Mouse (Mus musculus) CD8-positive naive resting alpha-beta T cell, adult 2 months (primary cell): Measurements from ENCODE around the gene Zfp300.

Source experiments
- DNase-seq, 2 experiments: peaks; one replicate each; pipeline ENCODE4 v3.0.0; 2022; ENCODE audit warnings: low read depth in 2 of 2, low spot score in 2 of 2

The Zfp300 gene

GRCm38 (mm10) chrX:21088983-21089866 is at the start of gene Zfp300:
TSS of gene Zfp300 (minus strand) at chrX:21089527.
- peak; percentile 54 to 56 for DNase-seq

DNA sequence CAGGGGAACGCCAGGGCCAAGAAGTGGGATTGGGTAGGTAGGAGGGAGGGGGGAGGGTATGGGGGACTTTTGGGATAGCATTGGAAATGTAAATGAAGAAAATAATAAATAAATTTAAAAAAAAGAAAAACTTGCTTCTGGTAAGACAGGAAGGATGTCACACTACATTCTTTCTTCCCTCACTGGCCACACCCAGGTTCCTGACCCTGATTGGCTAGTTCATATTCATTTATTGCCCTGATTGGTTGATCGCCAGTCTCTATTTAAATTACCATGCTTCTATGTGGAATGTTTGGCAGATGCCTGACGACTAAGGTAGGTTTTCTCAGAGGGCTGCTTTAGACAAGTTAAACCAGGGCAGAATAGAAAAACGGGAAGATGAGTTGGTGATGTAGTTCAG is 26.2 kb upstream of the Zfp300 start, which contains the start of gene Ssxa1:
Ssxa1 (plus strand) TSS at position 301 of the 400 bp plus-strand sequence.
- DNase-seq = no peak

GRCm38 (mm10) chrX:21089867-21090239 is 526 bp upstream of the Zfp300 start:
- DNase-seq = no peak

GRCm38 (mm10) chrX:21088645-21088982 is 713 bp downstream of the Zfp300 start:
- DNase-seq = no peak

DNA sequence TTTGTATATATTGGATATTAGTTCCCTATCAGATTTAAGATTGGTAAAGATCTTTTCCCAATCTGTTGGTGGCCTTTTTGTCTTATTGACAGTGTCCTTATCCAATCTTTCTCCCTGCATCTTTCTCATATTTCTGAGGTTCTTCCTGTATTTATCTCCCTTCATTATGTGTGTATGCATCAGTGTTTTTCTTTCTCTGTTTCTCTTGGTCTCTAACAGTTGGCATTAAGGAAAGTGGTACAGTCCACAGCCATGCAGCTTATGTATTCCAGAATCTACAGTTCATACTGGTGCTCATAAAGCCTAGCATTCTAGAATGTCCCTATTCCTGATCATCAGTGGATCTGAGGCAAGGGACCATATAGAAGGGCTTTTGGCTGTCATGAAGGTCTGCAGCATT is 21.2 kb downstream of the Zfp300 start, which contains the start of gene Spaca5:
Spaca5 (plus strand) TSS at position 301 of the 400 bp plus-strand sequence.
- no peak for DNase-seq

DNA sequence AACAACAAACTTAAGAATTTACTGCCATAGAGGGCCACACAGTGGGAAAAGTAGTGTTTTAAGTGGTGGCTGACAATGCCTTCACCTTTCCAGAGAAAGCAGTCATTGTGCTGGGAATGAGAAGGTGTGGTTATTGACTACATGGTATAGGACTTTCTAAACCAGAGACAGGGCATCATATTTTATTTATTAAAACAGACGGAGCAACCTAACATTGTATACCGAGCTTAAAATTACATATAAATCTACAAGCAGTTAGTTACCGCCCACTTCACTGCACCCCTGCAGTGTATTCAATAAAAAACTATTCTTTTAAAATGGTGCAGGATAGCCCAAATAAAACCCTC is 26.8 kb downstream of the Zfp300 start:
- DNase-seq = no peak

DNA sequence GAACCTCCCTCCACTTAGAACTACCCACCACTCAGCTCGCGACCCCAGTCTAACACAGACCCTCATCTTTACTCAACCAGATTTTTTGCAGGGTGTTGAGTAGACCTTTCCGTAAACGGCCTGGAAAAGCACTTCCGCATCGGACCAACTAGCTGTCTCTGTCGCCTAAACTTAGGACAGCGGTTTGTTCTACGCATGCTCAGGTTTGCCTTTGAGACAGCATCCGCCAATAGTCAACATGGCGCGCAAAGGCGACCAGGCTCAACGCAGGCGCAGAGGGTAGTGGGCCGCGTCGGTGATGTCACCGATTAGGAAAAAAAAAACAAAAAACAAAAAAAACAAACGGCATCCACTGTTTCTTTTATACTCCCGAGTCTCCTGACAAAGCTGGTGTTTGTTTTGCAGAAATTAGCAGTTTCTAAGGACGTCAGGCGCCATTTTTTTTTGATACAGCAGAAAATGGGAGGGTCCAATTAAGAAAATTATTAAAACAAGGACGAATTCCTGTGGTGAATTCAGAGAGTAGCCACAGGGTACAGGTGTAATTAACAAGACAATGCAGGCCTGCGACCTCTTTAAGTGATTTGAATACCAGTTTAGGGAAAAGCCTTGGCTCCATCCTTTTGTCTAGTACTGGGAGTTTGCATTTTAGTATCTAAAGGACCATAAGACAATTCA is 27.3 kb downstream of the Zfp300 start, which contains the start of gene Zfp182:
Zfp182 (minus strand) TSS at position 451 of the 678 bp plus-strand sequence.
- peak; percentile 50 to 69 for DNase-seq

- DNase-seq = no peak
These were observed 27.9 kb downstream of the Zfp300 start for GRCm38 (mm10) chrX:21061460-21061859.
